Mouse (Mus musculus) megakaryocyte, embryonic 14.5 days (primary cell): ENCODE results near the gene Lrrc75a.

ENCODE experiments used
- FLI1 ChIP-seq: IDR thresholded peaks from 2 replicates; pipeline ENCODE4 v1.6.1; 2012; ENCODE audit warnings: low read length, inconsistent platforms, mixed read lengths
- GATA1 ChIP-seq: IDR thresholded peaks from 3 replicates; pipeline ENCODE4 v1.6.1; 2012; ENCODE audit warnings: mixed read lengths, low read length, inconsistent platforms, borderline replicate concordance

DNA sequence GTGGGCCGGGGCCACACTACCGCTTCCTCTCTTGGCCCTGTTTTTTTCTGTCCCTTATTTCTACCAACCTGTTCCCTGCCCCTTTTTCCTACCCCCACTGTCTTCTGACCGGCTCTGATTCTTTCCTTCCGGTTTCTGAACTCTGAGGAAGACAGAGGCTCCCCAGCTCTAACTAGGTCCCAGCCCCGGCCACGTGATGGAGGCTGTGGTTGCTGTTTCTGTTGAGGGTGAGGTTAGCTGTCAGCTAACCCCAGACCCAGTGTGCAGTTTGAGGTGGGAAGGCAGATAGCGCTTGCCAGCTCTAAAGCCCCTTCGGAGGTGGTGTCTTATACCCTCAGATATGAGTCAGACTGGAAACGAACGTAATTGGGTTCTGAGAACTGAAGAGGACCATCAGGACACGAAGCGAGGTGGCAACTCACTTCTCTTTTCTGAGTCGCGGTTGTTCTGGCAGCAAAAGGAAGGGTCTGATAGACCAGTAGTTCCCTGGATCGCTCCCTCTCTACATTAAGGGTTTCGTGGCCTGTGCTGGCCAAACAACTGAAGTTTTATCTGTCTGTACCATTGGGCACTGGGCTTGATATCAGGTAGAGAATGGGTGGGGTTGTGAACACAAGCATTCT lies 71.7 kb downstream of the Lrrc75a start:
- TF ChIP-seq GATA1 (no peak), FLI1 (no peak)
